Mouse (Mus musculus) heart, embryonic 11.5 days (tissue): ENCODE data around the gene Dll3. TPM values are rescaled to one million over a fixed set of nuclear protein-coding genes. Genes with fewer than 3 reads are reported as not detected.

ENCODE experiments used
- ATAC-seq: fragments of 200-750 bp; cut with Nextera tagmentation; replicated peaks from 2 replicates; pipeline ENCODE4 v1.8.0; 2017; ENCODE audit warnings: moderate library complexity; ENCODE audit not compliant: insufficient number of reproducible peaks, low FRiP score, low TSS enrichment
- H3K27ac ChIP-seq: fragments of 300-500 bp; sonication (generic); 2 replicates; pipeline ENCODE4 v1.5.1; 2014; ENCODE audit warnings: mild to moderate bottlenecking, low read depth, low read length
- H3K27me3 ChIP-seq: fragments of 300-500 bp; sonication (generic); 2 replicates; pipeline ENCODE4 v1.6.1; 2014; ENCODE audit warnings: mild to moderate bottlenecking, low read length, mixed read lengths; ENCODE audit not compliant: control insufficient read depth, insufficient read depth
- H3K36me3 ChIP-seq: fragments of 300-500 bp; sonication (generic); 2 replicates; pipeline ENCODE4 v1.6.1; 2014; ENCODE audit warnings: mild to moderate bottlenecking, low read length, moderate library complexity, mixed read lengths; ENCODE audit not compliant: control insufficient read depth, insufficient read depth
- H3K4me1 ChIP-seq: fragments of 300-500 bp; sonication (generic); 2 replicates; pipeline ENCODE4 v1.6.1; 2014; ENCODE audit warnings: low read length; ENCODE audit not compliant: control insufficient read depth, insufficient read depth
- H3K4me2 ChIP-seq: fragments of 300-500 bp; sonication (generic); 2 replicates; pipeline ENCODE4 v1.6.1; 2014; ENCODE audit warnings: mild to moderate bottlenecking, moderate library complexity
- H3K4me3 ChIP-seq: fragments of 300-500 bp; sonication (generic); 2 replicates; pipeline ENCODE4 v1.5.1; 2014; ENCODE audit warnings: low read depth, low read length
- H3K9ac ChIP-seq: fragments of 300-500 bp; sonication (generic); 2 replicates; pipeline ENCODE4 v1.6.1; 2014; ENCODE audit warnings: mild to moderate bottlenecking, low read depth, low read length, moderate library complexity
- H3K9me3 ChIP-seq: fragments of 300-500 bp; sonication (generic); replicated peaks from 2 replicates; pipeline ENCODE4 v1.6.1; 2016; ENCODE audit warnings: low read length; ENCODE audit not compliant: control insufficient read depth
- WGBS: fragments of 180-500 bp; shearing (Covaris S2); extraction: QIAGEN DNeasy Blood & Tissue Kit; methylation state at CpG from one replicate; pipeline ENCODE4 v1.1.7; 2014; ENCODE audit not compliant: insufficient replicate concordance; 5-methylcytosine and 5-hydroxymethylcytosine counted together
- polyA plus RNA-seq: library from polyadenylated mRNA; unstranded; fragments of >200 nt; fragmentation: Nextera tagmentation; extraction: Ambion mirVana; gene quantifications from 2 replicates; pipeline ENCODE4 v1.2.1, GENCODE M21; 2014

Gene Dll3
- polyA plus RNA-seq, 1 experiment from 2014 or later: 0.43 TPM

DNA sequence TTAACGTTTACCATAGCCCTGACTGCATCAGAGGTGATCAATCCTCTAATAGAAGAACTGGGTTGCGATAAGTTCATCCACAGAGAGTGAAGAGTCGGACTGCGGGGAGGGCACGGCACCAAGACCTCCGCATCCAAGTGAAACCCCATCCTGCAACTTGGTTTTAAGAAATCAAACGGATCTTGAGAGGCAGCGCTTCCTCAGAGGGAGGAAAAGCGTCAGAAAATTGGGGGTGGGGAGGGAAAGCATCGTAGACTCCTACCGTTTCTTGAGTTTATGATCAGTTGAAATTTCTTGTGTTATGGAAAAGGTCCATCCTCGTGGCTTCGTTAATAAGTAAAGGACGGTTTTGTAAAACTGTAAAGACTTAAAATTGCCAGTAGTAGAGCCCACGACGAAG, 33.5 kb downstream of the Dll3 start:
- Histone ChIP-seq H3K36me3 (no peaks in the 10 kb centered on the region), H3K9me3 (no peaks in the 10 kb centered on the region), H3K4me2 (peak overlapping the region; percentile 83), H3K9ac (peak overlapping the region; percentile 88), H3K4me3 (peak overlapping the region; percentile 89), H3K4me1 (peaks cover 5% of the 10 kb centered on the region; the same call in 1 of the 2 replicates), H3K27ac (0 out of 2 replicates have a peak overlapping the region, but pooled peaks have one; percentile 78), H3K27me3 (no peaks in the 10 kb centered on the region)
- 30% methylated on average over 16 of the region's 16 CpGs for WGBS
- no peak for ATAC-seq

DNA sequence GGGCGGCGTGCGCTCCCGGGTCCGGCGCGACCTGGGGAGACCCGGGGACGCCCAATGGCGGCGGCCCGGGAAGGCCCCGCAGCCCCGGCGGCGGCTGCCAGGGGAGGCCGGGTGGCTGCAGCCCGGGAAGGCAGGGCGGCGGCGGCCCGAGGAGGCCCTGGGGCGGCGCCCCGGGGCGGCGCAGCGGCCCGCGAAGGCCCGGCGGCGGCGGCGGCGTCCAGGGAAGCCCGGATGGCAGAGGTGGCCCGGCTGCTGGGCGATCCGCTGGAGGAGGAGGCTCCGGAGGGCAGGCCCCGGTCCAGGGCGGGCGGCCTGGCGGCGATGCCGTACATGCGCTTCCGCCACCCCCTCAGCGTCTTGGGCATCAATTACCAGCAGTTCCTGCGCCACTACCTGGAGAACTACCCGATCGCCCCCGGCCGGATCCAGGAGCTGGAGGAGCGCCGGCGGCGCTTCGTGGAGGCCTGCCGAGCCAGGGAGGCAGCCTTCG, 34.0 kb downstream of the Dll3 start:
- Histone ChIP-seq H3K9ac (peak overlapping the region; percentile 88), H3K36me3 (no peaks in the 10 kb centered on the region), H3K4me3 (peak overlapping the region; percentile 89), H3K9me3 (no peaks in the 10 kb centered on the region), H3K27me3 (no peaks in the 10 kb centered on the region), H3K27ac (peak overlapping the region; percentile 78), H3K4me1 (peaks cover 5% of the 10 kb centered on the region; the same call in 1 of the 2 replicates), H3K4me2 (peak overlapping the region; percentile 83)
- peak; percentile 73; the same call in 1 of the 2 replicates for ATAC-seq
- WGBS: under 1% methylated on average over 53 of the region's 62 CpGs

DNA sequence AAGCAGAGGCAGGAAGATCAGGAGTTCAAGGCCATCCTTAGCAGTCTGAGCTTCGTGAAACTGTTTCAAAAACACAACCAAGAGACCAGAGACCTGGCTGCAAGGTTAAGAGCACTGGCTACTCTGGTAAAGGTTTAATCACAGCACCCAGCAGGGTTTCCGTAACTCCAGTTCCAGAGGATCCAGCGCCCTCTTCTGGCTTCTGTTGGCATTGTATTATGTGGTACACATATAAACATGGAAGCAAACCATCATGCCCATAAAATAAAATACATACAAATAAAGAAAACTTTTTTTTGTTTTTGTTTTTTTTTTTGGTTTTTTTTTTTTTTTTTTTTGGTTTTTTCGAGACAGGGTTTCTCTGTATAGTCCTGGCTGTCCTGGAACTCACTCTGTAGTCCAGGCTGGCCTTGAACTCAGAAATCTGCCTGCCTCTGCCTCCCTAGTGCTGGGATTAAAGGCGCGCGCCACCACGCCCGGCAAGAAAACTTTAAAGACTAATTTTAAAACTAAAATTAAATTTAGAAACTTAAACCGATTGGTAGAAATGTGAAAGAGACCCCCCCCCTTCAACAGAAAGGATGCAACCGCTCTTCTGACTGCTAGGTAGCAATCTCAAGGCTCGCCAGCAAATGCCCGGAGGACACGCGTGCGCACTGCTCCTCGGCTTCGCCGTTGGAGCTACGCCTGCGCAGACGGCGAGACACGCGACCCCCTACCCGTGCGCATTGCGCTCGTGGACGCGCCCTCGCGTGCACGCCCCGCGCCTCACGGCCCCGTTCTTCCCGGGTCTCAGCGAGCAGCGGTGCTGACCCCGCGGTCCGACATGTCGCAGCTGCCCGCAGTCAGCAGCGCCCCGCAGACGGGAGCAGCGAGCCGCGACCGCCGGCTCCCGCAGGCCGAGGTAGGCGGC, 34.7 kb downstream of the Dll3 start, which contains the start of gene Eid2:
TSS of gene Eid2 (plus strand) at position 753 of the 913 bp plus-strand sequence.
- Histone ChIP-seq H3K4me3 (peak within 1 kb of the TSS; percentile 89), H3K4me1 (peaks cover 5% of the 10 kb centered on the region; the same call in 1 of the 2 replicates), H3K27me3 (no peaks in the 10 kb centered on the region), H3K27ac (peak within 1 kb of the TSS; percentile 78), H3K9ac (peak within 1 kb of the TSS; percentile 88), H3K36me3 (no peaks in the 10 kb centered on the region), H3K4me2 (peak within 1 kb of the TSS; percentile 83), H3K9me3 (no peaks in the 10 kb centered on the region)
- ATAC-seq: peak; percentile 80
- 7% methylated on average over 57 of the region's 57 CpGs for WGBS

DNA sequence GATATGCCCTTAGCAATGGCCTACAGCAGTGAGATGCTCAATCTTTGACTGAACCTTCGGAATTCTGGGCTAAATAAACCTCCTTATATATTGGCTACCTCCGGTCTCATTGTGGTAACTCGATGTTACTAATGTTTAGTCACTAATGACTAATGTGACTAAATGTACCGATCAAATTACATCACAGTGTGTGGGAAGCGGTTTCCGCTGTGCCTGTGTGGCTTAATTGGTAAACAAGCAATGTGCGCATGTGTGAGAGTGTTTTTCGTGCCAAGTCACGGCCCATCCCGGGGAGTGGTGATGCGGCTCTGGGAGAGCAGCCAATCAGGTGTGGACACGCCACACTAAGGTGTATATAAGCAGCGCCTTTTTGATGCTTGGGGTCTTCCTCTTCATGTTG, 36.6 kb downstream of the Dll3 start:
- no peaks in the 10 kb centered on the region for H3K9me3 ChIP-seq
- H3K36me3 ChIP-seq: no peaks in the 10 kb centered on the region
- WGBS: 85% methylated on average over 13 of the region's 13 CpGs
- no peak overlapping the region for H3K4me3 ChIP-seq
- no peak for ATAC-seq
- no peak overlapping the region for H3K9ac ChIP-seq
- peaks cover 5% of the 10 kb centered on the region; the same call in 1 of the 2 replicates for H3K4me1 ChIP-seq
- no peak overlapping the region for H3K4me2 ChIP-seq
- no peaks in the 10 kb centered on the region for H3K27me3 ChIP-seq
- H3K27ac ChIP-seq: no peak overlapping the region

DNA sequence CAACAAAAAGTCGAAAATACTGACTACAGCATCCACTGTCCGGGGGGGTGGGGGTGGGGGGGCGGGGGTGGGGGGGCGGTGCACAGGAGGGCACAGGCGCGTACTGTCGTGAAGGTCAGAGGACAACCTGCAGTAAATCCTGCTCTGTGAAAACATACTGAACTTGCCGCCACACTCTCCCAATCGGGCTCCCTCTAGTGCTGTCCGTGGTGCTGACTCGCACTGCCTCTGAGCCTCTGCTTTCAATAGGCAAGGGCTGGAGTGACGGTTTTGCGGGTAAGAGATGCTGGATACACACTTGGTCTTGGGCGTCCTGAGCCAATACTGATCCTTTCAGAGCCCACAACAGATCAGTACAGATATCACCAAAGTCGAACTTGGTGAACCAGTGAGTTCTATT, 38.3 kb downstream of the Dll3 start:
- H3K36me3 ChIP-seq: no peaks in the 10 kb centered on the region
- H3K9ac ChIP-seq: no peak overlapping the region
- no peak overlapping the region for H3K4me3 ChIP-seq
- H3K4me1 ChIP-seq: peaks cover 4% of the 10 kb centered on the region; the same call in 1 of the 2 replicates
- no peak for ATAC-seq
- 5% methylated on average over 15 of the region's 15 CpGs for WGBS
- H3K27ac ChIP-seq: no peak overlapping the region
- no peak overlapping the region for H3K4me2 ChIP-seq
- no peaks in the 10 kb centered on the region for H3K27me3 ChIP-seq
- no peaks in the 10 kb centered on the region for H3K9me3 ChIP-seq

DNA sequence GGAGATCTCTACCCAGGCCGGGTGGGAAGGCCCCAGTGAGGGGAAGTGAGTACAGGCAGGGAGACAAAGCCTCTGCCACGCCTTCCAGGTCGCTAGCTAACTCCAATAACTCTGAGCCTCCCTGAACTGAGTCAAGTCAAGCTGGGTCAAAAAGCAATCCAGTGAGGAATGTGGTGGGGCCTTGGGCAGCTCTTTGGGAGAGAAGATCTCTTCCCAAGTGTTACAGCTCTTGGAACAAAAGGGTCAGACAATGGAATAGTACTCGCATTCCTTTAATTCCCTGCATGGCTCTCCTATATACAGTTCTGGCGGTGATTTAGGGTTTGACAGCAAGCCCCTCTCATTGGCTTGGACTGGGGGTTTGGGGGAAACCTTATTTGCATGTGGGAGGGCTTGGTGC, 39.2 kb downstream of the Dll3 start:
- H3K4me1 ChIP-seq: no peaks in the 10 kb centered on the region
- H3K9ac ChIP-seq: no peak overlapping the region
- WGBS: 44% methylated on average over 5 of the region's 5 CpGs
- no peaks in the 10 kb centered on the region for H3K27me3 ChIP-seq
- ATAC-seq: no peak
- no peak overlapping the region for H3K4me2 ChIP-seq
- no peaks in the 10 kb centered on the region for H3K36me3 ChIP-seq
- H3K27ac ChIP-seq: no peak overlapping the region
- H3K4me3 ChIP-seq: no peak overlapping the region
- no peaks in the 10 kb centered on the region for H3K9me3 ChIP-seq

DNA sequence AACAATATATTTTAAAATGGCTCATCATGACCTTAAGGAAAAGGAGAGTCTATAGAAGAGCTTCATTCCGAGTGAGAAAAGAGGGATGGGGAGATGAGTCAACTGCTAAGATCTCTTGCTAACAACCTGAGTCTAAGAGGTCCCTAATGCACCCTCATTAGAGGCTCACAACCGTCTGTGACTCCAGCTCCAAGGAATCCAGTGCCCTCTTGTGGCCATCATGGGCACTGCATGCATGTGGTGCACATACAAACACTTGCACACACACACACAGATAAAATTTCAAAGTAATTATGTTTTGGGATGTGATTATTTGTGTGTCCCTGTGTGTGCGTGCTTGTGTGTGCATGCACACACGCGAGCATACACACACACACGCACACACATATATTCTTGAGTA, 46.6 kb downstream of the Dll3 start:
- 77% methylated on average over 6 of the region's 6 CpGs for WGBS
- Histone ChIP-seq H3K4me2 (no peak overlapping the region), H3K4me3 (no peak overlapping the region), H3K9ac (no peak overlapping the region), H3K4me1 (no peaks in the 10 kb centered on the region), H3K27me3 (no peaks in the 10 kb centered on the region), H3K36me3 (no peaks in the 10 kb centered on the region), H3K9me3 (peaks cover 4% of the 10 kb centered on the region; the same call in 1 of the 2 replicates), H3K27ac (no peak overlapping the region)
- no peak for ATAC-seq

DNA sequence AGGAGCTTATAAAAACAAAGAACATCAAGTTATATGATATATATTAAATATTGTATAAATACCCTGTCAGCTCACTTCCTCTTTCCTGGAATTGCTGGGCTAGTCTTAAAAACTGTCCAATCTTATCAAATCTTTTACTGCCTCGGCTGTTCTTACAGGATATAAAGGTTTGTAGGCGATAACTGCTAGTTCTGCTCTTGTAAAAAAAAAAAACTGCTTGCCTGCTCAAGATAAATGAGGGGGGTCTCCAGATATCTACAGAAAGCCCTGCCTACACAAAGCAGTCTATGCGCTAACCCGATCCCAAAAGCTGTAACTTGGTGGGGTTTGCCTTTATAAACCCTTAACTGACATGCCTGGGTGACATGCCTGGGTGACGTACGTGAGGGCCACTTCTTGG, 47.4 kb downstream of the Dll3 start:
- Histone ChIP-seq H3K9ac (no peak overlapping the region), H3K27me3 (no peaks in the 10 kb centered on the region), H3K4me3 (no peak overlapping the region), H3K9me3 (peaks cover 4% of the 10 kb centered on the region; the same call in 1 of the 2 replicates), H3K4me1 (no peaks in the 10 kb centered on the region), H3K27ac (no peak overlapping the region), H3K4me2 (no peak overlapping the region), H3K36me3 (no peaks in the 10 kb centered on the region)
- ATAC-seq: no peak
- WGBS: 76% methylated on average over 6 of the region's 6 CpGs
